Mouse (Mus musculus): ENCODE measurements around the gene Arhgap45. TPM values are rescaled to one million over a fixed set of nuclear protein-coding genes. Genes with fewer than 3 reads are reported as not detected.
A peak's percentile ranks its signal among the peaks of the same experiment; 100 is the strongest.

The Arhgap45 gene
- polyA plus RNA-seq, 1 experiment: 375 TPM

DNA sequence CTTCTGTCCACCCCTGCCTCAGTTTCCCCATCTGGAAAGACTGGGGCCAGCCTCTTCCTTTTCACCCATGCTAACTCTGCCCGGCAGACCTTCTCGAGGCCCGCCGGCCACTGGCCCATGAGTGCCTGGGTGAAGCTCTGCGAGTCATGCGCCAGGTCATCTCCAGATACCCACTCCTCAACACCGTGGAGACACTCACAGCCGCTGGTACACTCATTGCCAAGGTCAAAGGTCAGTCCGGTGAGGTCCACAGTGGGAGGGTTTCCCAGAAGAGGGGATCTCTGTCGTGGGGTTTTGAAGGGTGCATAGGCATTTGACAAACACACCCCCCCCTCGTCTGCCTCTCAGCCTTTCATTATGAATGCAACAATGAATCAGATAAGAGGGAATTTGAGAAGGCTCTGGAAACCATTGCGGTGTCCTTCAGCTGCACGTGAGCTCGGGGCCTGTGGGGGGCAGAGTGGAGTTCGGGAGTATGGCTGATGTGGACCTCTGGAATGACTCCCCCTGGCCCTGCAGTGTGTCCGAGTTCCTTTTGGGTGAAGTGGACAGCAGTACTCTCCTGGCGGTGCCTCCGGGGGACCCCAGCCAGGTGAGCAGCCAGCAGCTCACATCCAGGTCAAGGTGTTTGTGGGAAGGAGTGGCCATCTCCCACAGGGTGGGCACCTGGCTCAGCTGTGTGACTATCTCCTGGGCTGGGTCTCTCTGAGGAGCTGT is 4.3 kb downstream of the Arhgap45 start:
- peaks cover 90% of the 10 kb centered on the region for H3K36me3 ChIP-seq (replicated peaks; ENCODE audit: low read length)
- no peak for TF ChIP-seq GATA1 (IDR thresholded peaks at IDR 0.05; ENCODE audit: borderline replicate concordance, low read length)
- TF ChIP-seq FLI1 (IDR thresholded peaks at IDR 0.05; ENCODE audit: low read length): no peak
- peaks cover 92% of the 10 kb centered on the region for H3K4me1 ChIP-seq
- H3K9me3 ChIP-seq: no peaks in the 10 kb centered on the region
- H3K4me3 ChIP-seq (replicated peaks): peak overlapping the region; percentile 92
- no peaks in the 10 kb centered on the region for H3K27me3 ChIP-seq (replicated peaks)

DNA sequence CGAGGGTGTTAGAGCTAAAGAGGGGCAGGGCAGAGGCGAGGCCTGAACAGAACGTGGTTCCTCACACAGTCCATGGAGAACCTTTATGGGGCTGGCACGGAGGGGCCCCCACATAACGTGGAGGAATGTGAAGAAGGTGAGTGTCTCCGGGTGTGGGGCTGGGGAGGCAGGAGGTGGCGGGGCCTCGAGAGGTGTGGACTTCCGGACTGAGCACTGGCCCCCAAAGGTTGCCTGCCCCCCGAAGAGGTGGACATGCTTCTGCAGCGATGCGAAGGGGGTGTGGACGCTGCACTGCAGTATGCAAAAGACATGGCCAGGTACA is 4.8 kb downstream of the Arhgap45 start:
- Histone ChIP-seq H3K4me3 (replicated peaks) (peak overlapping the region; percentile 92), H3K27me3 (replicated peaks) (no peaks in the 10 kb centered on the region), H3K36me3 (replicated peaks; ENCODE audit: low read length) (peaks cover 90% of the 10 kb centered on the region), H3K4me1 (peaks cover 92% of the 10 kb centered on the region), H3K9me3 (no peaks in the 10 kb centered on the region)
- TF ChIP-seq GATA1 (IDR thresholded peaks at IDR 0.05; ENCODE audit: borderline replicate concordance, low read length) (no peak), FLI1 (IDR thresholded peaks at IDR 0.05; ENCODE audit: low read length) (no peak)

DNA sequence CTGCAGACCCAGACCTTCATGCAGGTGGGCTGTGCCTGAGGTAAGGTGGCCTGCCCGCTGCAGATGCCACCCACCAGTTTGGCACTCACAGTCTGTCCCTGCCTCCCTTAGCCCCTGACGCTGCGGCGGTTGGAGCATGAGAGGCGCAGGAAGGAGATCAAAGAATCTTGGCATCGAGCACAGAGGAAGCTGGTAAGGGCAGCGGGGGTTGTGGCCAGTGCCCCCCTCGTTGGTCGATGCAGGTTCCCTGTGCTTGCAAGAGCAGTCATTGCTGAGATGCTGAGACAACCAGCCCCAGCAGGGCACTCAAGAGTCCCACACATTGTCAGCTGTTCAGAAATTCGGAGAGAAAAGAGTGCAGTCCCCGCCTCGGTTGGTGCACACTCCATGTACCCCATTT is 5.7 kb downstream of the Arhgap45 start:
- no peaks in the 10 kb centered on the region for H3K27me3 ChIP-seq (replicated peaks)
- peaks cover 94% of the 10 kb centered on the region for H3K4me1 ChIP-seq
- H3K9me3 ChIP-seq: no peaks in the 10 kb centered on the region
- peak overlapping the region; percentile 86 for H3K4me3 ChIP-seq (replicated peaks)
- H3K36me3 ChIP-seq (replicated peaks; ENCODE audit: low read length): peaks cover 94% of the 10 kb centered on the region
- TF ChIP-seq GATA1 (IDR thresholded peaks at IDR 0.05; ENCODE audit: borderline replicate concordance, low read length) (no peak), FLI1 (IDR thresholded peaks at IDR 0.05; ENCODE audit: low read length) (no peak)

DNA sequence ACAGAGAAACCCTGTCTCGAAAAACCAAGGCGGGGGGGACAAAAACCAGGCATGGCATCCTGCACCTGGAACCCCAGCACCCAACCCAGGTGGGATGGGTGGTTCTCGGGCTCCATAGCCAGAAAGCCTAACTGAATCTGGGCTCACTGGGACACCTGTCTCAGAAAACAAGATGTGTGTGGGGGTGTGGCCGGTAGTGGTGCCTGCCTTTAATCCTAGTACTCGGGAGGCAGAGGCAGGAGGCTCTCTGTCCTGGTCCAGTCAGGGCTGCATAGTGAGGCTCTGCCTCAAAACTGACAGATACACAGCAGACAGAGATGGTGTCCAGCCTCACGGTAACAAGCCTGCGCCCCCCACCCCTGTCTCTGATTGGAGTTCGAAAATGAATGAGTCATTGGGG is 6.4 kb downstream of the Arhgap45 start:
- Histone ChIP-seq H3K4me1 (peaks cover 97% of the 10 kb centered on the region), H3K4me3 (replicated peaks) (peak overlapping the region; percentile 80), H3K27me3 (replicated peaks) (no peaks in the 10 kb centered on the region), H3K36me3 (replicated peaks; ENCODE audit: low read length) (peaks cover 96% of the 10 kb centered on the region), H3K9me3 (no peaks in the 10 kb centered on the region)
- TF ChIP-seq GATA1 (IDR thresholded peaks at IDR 0.05; ENCODE audit: borderline replicate concordance, low read length) (no peak), FLI1 (IDR thresholded peaks at IDR 0.05; ENCODE audit: low read length) (no peak)

DNA sequence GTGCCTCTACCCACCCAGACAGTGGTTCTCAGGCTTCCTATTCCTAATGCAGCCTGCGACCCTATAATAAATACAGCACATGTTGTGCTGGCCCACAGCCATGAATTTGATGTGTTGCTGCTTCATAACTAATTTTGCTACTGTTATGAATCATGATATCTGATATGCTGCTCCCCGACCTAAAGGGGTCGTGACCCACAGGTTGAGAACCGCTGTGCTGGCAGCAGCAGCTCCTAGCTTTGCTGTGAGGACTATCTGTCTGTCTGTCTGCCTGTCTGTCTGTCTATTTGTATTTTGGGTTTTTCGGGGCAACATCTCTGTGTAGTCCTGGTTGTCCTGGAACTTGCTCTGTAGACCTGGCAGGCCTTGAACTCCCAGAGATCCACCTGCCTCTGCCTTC is 7.3 kb downstream of the Arhgap45 start:
- no peaks in the 10 kb centered on the region for H3K27me3 ChIP-seq (replicated peaks)
- H3K4me3 ChIP-seq (replicated peaks): peak overlapping the region; percentile 89
- H3K36me3 ChIP-seq (replicated peaks; ENCODE audit: low read length): peaks cover 99% of the 10 kb centered on the region
- TF ChIP-seq GATA1 (IDR thresholded peaks at IDR 0.05; ENCODE audit: borderline replicate concordance, low read length) (no peak), FLI1 (IDR thresholded peaks at IDR 0.05; ENCODE audit: low read length) (no peak)
- peaks cover 100% of the 10 kb centered on the region for H3K4me1 ChIP-seq
- no peaks in the 10 kb centered on the region for H3K9me3 ChIP-seq

DNA sequence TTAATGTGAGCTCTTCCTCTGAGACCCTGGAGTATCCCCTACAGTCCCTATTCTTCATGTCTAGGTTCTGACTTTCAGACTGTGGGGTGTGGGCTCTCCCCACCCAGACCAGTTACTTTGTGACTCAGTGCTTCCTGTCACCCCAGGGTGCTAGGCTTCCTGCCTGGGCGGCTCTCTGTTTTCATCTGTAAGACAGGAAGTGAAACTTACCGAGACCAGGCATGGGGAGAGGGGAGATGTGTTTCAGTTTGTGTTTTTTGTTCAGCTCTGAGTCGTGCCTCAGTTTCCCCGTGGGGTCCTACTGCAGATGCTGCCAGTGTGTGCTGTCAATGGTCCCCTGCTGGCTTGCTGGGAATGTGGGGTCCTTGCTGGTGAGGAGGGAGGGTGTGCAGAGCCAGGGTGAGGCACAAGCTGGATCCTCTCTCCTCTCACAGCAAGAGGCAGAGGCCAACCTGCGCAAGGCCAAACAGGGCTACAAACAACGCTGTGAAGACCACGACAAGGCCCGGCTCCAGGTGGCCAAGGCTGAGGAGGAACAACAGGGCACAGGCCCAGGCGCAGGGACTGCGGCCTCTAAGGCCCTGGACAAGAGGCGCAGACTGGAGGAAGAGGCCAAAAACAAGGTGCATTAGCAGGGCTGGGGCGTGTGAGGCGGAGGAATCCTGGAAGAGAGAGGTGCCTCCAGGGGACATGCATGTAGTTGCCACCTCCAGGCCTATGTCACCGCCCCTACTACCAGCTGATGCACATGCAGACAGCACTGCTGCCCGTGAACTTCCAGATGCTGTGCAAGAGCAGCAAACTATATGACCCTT is 8.0 kb downstream of the Arhgap45 start:
- H3K4me1 ChIP-seq: peaks cover 100% of the 10 kb centered on the region
- H3K36me3 ChIP-seq (replicated peaks; ENCODE audit: low read length): peaks cover 100% of the 10 kb centered on the region
- H3K4me3 ChIP-seq (replicated peaks): peak overlapping the region; percentile 89
- H3K9me3 ChIP-seq: no peaks in the 10 kb centered on the region
- TF ChIP-seq GATA1 (IDR thresholded peaks at IDR 0.05; ENCODE audit: borderline replicate concordance, low read length): no peak
- TF ChIP-seq FLI1 (IDR thresholded peaks at IDR 0.05; ENCODE audit: low read length): no peak
- no peaks in the 10 kb centered on the region for H3K27me3 ChIP-seq (replicated peaks)

DNA sequence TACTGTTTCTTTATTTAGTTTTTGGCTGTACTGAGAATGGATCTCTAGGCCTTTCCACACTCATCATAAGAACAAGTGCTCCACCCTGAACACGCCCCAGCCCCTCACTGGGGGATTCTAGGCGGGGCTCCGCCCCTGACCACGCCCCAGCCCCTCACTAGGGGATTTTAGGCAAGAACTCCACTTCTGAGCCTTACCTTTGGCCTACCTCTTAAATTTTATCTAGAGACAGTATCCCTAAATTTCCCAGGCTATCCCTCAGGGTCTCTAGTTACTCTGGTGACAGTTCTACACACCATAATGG is 8.5 kb downstream of the Arhgap45 start:
- H3K4me1 ChIP-seq: peaks cover 99% of the 10 kb centered on the region

DNA sequence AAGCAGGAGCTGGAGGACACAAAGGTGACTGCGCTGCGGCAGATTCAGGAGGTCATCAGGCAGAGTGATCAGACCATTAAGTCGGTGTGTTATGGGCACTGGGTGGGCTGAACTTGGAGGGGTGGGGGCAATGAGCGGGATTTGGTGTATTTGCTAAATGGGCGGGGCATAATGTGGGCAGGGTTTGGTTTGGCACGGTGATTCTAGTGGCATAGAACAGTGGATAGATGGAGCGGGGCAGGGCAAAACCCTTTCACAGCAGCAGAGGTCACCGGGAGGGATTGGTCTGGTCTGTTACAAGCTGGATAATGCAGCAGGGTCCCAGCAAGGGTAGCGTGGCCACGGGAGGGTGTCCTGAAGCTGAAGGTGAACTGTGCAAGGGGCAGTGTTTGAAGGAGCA is 9.0 kb downstream of the Arhgap45 start:
- Histone ChIP-seq H3K4me1 (peaks cover 99% of the 10 kb centered on the region), H3K27me3 (replicated peaks) (no peaks in the 10 kb centered on the region), H3K36me3 (replicated peaks; ENCODE audit: low read length) (peaks cover 99% of the 10 kb centered on the region), H3K9me3 (no peaks in the 10 kb centered on the region), H3K4me3 (replicated peaks) (peak overlapping the region; percentile 80)
- TF ChIP-seq GATA1 (IDR thresholded peaks at IDR 0.05; ENCODE audit: borderline replicate concordance, low read length) (no peak), FLI1 (IDR thresholded peaks at IDR 0.05; ENCODE audit: low read length) (no peak)

More for the DNA sequence above, 8.5 kb downstream of the Arhgap45 start:
- no peaks in the 10 kb centered on the region for H3K27me3 ChIP-seq (replicated peaks)
- peak overlapping the region; percentile 89 for H3K4me3 ChIP-seq (replicated peaks)
- peaks cover 99% of the 10 kb centered on the region for H3K36me3 ChIP-seq (replicated peaks; ENCODE audit: low read length)
- no peaks in the 10 kb centered on the region for H3K9me3 ChIP-seq
- TF ChIP-seq FLI1 (IDR thresholded peaks at IDR 0.05; ENCODE audit: low read length) (no peak), GATA1 (IDR thresholded peaks at IDR 0.05; ENCODE audit: borderline replicate concordance, low read length) (no peak)

DNA sequence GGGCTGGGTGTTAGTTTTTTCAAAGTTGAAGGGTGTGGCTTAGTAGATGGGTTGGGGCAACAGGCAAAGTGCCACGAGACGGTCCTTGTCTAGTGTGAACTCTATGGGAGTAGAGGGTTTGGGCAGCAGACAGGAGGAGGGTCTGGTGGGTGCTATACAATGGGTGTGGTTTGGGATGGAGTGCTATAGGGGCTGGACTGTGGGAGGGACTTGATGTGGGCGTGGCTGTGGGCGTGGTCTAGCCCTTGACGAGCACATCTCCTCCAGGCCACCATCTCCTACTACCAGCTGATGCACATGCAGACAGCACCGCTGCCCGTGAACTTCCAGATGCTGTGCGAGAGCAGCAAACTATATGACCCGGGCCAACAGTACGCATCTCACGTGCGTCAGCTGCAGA is 9.4 kb downstream of the Arhgap45 start:
- TF ChIP-seq GATA1 (IDR thresholded peaks at IDR 0.05; ENCODE audit: borderline replicate concordance, low read length) (no peak), FLI1 (IDR thresholded peaks at IDR 0.05; ENCODE audit: low read length) (no peak)
- peaks cover 99% of the 10 kb centered on the region for H3K4me1 ChIP-seq
- no peaks in the 10 kb centered on the region for H3K27me3 ChIP-seq (replicated peaks)
- H3K4me3 ChIP-seq (replicated peaks): peak overlapping the region; percentile 80
- no peaks in the 10 kb centered on the region for H3K9me3 ChIP-seq
- H3K36me3 ChIP-seq (replicated peaks; ENCODE audit: low read length): peaks cover 99% of the 10 kb centered on the region

All from megakaryocyte, embryonic 14.5 days (primary cell).